Mouse (Mus musculus): ENCODE measurements around the gene Zfp456. TPM values are rescaled to one million over a fixed set of nuclear protein-coding genes. Genes with fewer than 3 reads are reported as not detected.
"Not testable (repeated sequence)": the region's sequence is repeated elsewhere in the genome, so short reads cannot be mapped to it uniquely, and the experiment has no call there.

Gene Zfp456
- polyA plus RNA-seq (2016; fragmentation: Nextera tagmentation; extraction: Ambion mirVana), result 0.78 and 1.2 TPM in 2 replicates

GRCm38 (mm10) chr13:67375050-67375911 lies at the start of gene Zfp456, which contains the start of gene Gm28041:
Gene Zfp456 (minus strand): TSS chr13:67375810.
Gene Gm28041 (minus strand): TSS chr13:67375733.
- 18% methylated on average over 13 of the region's 15 CpGs for WGBS
- H3K27me3 ChIP-seq (ENCODE audit: low read depth, poor library complexity, severe bottlenecking); H3K9me3 ChIP-seq (replicated peaks); H3K36me3 ChIP-seq; H3K4me1 ChIP-seq: not testable (repeated sequence)
- DNase-seq (ENCODE audit: low spot score), result peak; percentile 56
- Histone ChIP-seq H3K4me3 (peak within 1 kb of the TSS; percentile 48), H3K27ac (peak within 1 kb of the TSS; percentile 32; the same call in 1 of the 2 replicates)

DNA sequence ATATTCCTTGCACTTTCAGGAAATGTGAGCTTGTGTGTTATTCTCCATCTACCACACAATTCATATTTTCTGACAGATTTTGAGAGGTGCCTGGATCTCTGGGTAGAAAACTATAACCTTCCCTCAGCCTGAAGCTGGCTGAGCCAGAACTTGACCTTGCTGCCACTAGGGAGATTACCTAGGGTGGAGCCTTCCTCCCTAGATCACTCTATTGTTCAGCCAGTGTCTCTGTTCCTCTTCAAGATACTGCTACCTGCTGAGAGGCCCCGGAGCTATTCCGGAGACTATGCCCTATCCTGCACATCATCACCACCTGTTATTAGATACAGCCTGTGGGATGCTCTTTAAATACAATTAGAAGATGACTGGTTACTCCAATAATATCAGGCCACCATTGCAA lies 46.9 kb upstream of the Zfp456 start:
- peaks cover 10% of the 10 kb centered on the region for H3K4me1 ChIP-seq
- H3K27me3 ChIP-seq (ENCODE audit: low read depth, poor library complexity, severe bottlenecking); H3K9me3 ChIP-seq (replicated peaks); H3K4me3 ChIP-seq; H3K36me3 ChIP-seq; H3K27ac ChIP-seq; DNase-seq (ENCODE audit: low spot score): not testable (repeated sequence)
- 88% methylated on average over 2 of the region's 2 CpGs for WGBS

DNA sequence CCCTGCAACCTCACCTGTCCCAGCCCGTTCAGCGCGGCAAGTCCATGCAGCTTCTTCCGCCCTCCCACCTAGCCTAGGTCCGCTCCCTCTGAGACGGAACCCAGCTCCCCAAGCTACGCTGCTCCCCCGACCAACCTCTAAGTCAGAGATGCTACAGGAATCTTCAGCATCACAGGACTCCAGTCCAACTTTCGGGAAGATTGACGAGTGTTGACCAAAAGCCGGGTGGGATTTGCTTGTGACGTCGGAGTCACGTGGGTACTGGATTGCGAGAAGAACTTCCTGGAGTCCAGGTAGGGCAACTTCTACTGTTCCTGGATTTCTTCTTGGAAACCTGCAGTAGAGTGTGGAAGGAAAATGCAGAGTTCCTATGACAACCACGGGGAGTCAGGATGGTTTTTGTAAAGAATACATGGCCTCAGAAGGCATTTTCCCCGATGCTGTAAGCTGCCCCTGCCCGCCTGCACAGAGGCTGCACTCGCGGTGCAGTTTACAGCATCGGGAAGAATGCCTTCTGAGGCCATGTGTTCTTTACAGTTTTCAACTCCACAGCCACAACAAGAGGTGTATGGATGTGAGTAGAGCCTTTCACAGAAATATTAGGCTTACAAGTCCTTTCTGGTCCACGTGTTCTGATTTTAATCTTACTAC lies 45.7 kb upstream of the Zfp456 start, which contains the start of gene Zfp459:
TSS of gene Zfp459 (minus strand) at position 212 of the 651 bp plus-strand sequence.
- 2% methylated on average over 22 of the region's 22 CpGs for WGBS
- peak within 1 kb of the TSS; percentile 78 for H3K27ac ChIP-seq
- no peaks in the 10 kb centered on the region for H3K27me3 ChIP-seq (ENCODE audit: low read depth, poor library complexity, severe bottlenecking)
- H3K4me3 ChIP-seq, result peak within 1 kb of the TSS; percentile 75
- no peaks in the 10 kb centered on the region for H3K9me3 ChIP-seq (replicated peaks)
- peak; percentile 80 for DNase-seq (ENCODE audit: low spot score)
- H3K36me3 ChIP-seq, result no peaks in the 10 kb centered on the region
- H3K4me1 ChIP-seq, result peaks cover 10% of the 10 kb centered on the region

GRCm38 (mm10) chr13:67420558-67421206 lies 45.1 kb upstream of the Zfp456 start:
- H3K4me3 ChIP-seq, result peak overlapping the region; percentile 75
- peaks cover 10% of the 10 kb centered on the region for H3K4me1 ChIP-seq
- peak overlapping the region; percentile 78 for H3K27ac ChIP-seq
- DNase-seq (ENCODE audit: low spot score), result no peak
- no peaks in the 10 kb centered on the region for H3K9me3 ChIP-seq (replicated peaks)
- H3K27me3 ChIP-seq (ENCODE audit: low read depth, poor library complexity, severe bottlenecking), result no peaks in the 10 kb centered on the region
- H3K36me3 ChIP-seq, result no peaks in the 10 kb centered on the region
- WGBS, result 34% methylated on average over 11 of the region's 11 CpGs

DNA sequence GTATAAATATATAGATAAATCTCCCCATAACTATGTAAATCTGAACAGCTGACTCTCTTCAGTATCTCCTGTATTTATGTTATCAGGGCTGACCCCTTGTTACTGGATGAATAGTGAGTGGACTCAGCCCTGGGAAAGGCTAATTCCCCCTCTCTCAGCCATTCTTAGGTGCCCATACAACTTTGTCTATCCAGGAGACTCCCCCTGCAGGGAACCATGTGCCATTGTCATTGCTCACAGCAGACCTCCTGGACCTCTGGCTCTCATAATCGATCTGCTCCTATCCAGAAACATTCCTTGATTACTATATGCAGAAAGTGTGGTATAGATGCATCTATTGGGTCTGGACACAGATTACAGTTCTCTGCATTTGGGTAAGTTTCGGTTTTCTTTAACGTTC lies 41.2 kb upstream of the Zfp456 start:
- DNase-seq (ENCODE audit: low spot score), result no peak
- WGBS, result 89% methylated on average over 3 of the region's 3 CpGs

DNA sequence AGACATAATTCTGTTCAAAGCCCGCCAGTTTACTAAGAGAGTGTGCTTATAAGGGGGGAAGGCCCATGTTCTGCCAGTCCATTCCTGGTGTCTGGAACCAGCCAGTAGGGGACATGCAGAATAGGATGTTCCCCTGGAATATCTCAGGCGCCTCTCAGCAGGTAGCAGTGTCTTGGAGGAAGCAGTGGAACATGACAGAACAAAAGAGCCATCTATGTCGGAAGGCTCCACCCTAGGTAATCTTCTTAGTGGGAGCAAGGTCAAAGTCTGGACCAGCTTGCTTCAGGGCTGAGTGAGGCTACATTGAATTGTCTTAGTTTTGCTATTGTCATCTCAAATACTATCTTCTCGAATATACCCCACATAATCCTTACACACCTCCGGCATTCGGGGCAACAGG lies 40.1 kb upstream of the Zfp456 start:
- Histone ChIP-seq H3K9me3 (replicated peaks) (no peaks in the 10 kb centered on the region), H3K4me3 (no peak overlapping the region), H3K4me1 (peaks cover 3% of the 10 kb centered on the region; the same call in 1 of the 2 replicates), H3K27me3 (ENCODE audit: low read depth, poor library complexity, severe bottlenecking) (no peaks in the 10 kb centered on the region), H3K36me3 (no peaks in the 10 kb centered on the region), H3K27ac (no peak overlapping the region)
- 92% methylated on average over 6 of the region's 6 CpGs for WGBS
- no peak for DNase-seq (ENCODE audit: low spot score)

More for the DNA sequence above, 41.2 kb upstream of the Zfp456 start:
- H3K27me3 ChIP-seq (ENCODE audit: low read depth, poor library complexity, severe bottlenecking), result no peaks in the 10 kb centered on the region
- H3K36me3 ChIP-seq, result no peaks in the 10 kb centered on the region
- no peak overlapping the region for H3K27ac ChIP-seq
- no peak overlapping the region for H3K4me3 ChIP-seq
- H3K4me1 ChIP-seq, result peaks cover 10% of the 10 kb centered on the region
- no peaks in the 10 kb centered on the region for H3K9me3 ChIP-seq (replicated peaks)

DNA sequence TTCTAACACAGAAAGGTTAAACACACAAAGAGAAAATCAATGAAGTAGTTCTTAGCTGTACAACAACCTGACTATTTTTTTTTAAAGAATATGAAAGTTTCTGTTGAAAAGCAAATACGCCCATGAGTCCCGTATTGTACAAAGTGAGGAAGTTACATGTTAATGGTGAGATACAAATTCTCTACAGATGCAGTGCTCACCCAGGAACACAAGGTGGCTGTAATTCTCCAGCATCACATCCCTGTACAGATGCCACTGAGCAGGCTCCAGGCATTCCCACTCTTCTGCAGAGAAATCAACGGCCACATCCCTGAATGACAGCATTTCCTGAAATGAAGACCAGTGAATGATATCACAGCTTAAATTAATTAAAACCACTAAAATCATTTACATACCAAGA lies 38.0 kb upstream of the Zfp456 start:
- H3K4me3 ChIP-seq; DNase-seq (ENCODE audit: low spot score); H3K9me3 ChIP-seq (replicated peaks); H3K27ac ChIP-seq; H3K36me3 ChIP-seq; H3K27me3 ChIP-seq (ENCODE audit: low read depth, poor library complexity, severe bottlenecking); H3K4me1 ChIP-seq: not testable (repeated sequence)
- 85% methylated on average over 3 of the region's 3 CpGs for WGBS

GRCm38 (mm10) chr13:67399183-67399903 lies 23.7 kb upstream of the Zfp456 start, which contains the start of gene Zfp429:
Gene Zfp429 (minus strand): TSS chr13:67399819.
- H3K27ac ChIP-seq, result peak within 1 kb of the TSS; percentile 48; the same call in 1 of the 2 replicates

DNA sequence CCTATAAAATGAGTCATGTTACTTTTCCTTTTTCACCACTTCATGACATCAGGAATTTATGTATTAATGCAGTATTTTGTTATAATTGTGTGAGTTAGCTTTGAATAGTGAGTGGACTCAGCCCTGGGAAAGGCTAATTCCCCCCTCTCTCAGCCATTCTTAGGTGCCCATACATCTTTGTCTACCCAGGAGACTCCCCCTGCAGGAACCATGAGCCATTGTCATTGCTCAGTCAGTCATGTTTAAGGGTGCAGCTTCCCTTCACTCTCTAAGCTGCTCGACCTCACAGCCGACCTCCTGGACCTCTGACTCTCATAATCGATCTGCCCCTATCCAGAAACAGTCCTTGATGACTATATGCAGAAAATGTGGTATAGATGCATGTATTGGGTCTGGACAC lies 645 bp upstream of the Zfp456 start:
- H3K27me3 ChIP-seq (ENCODE audit: low read depth, poor library complexity, severe bottlenecking); H3K4me3 ChIP-seq; H3K27ac ChIP-seq; H3K36me3 ChIP-seq; H3K4me1 ChIP-seq; H3K9me3 ChIP-seq (replicated peaks); DNase-seq (ENCODE audit: low spot score): not testable (repeated sequence)
- 82% methylated on average over 3 of the region's 3 CpGs for WGBS

More at GRCm38 (mm10) chr13:67399183-67399903, 23.7 kb upstream of the Zfp456 start, which contains the start of gene Zfp429:
- H3K4me1 ChIP-seq; H3K36me3 ChIP-seq; H3K27me3 ChIP-seq (ENCODE audit: low read depth, poor library complexity, severe bottlenecking); H3K9me3 ChIP-seq (replicated peaks): not testable (repeated sequence)
- peak; percentile 66 for DNase-seq (ENCODE audit: low spot score)
- 5% methylated on average over 16 of the region's 16 CpGs for WGBS
- peak within 1 kb of the TSS; percentile 62 for H3K4me3 ChIP-seq

- no peaks in the 10 kb centered on the region; the same call in 1 of the 2 replicates for H3K4me1 ChIP-seq
- peak within 1 kb of the TSS; percentile 73 for H3K4me3 ChIP-seq
- no peaks in the 10 kb centered on the region for H3K36me3 ChIP-seq
- under 1% methylated on average over 15 of the region's 15 CpGs for WGBS
- DNase-seq (ENCODE audit: low spot score), result peak; percentile 82
- H3K9me3 ChIP-seq (replicated peaks), result no peaks in the 10 kb centered on the region
- no peaks in the 10 kb centered on the region for H3K27me3 ChIP-seq (ENCODE audit: low read depth, poor library complexity, severe bottlenecking)
- H3K27ac ChIP-seq, result peak within 1 kb of the TSS; percentile 85
These were observed 15.4 kb downstream of the Zfp456 start, which contains the start of the genes Gm28044 and Zfp953 for GRCm38 (mm10) chr13:67360131-67360744. Gene Gm28044 (minus strand): TSS chr13:67360536. Gene Zfp953 (minus strand): TSS chr13:67360605.

DNA sequence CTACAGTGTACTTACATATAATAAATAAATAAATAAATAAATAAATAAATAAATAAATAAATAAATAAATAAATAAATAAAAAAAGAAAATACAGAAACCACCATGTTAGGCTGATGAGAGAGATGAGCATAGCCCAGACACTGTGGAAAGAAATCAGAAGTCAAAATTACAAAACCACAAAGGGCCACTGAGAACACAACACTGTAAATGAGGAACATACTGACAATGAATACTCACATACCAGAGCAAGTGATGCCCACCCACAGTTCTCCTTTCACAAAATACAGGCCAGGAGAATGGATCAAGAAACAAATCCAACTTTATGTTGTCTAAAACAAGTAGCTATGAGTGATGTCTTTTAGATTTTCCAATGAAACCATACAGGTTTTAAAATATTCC lies 23.8 kb downstream of the Zfp456 start:
- H3K4me3 ChIP-seq, result no peak overlapping the region
- H3K4me1 ChIP-seq, result no peaks in the 10 kb centered on the region
- no peak overlapping the region for H3K27ac ChIP-seq
- H3K9me3 ChIP-seq (replicated peaks), result no peaks in the 10 kb centered on the region
- H3K27me3 ChIP-seq (ENCODE audit: low read depth, poor library complexity, severe bottlenecking), result no peaks in the 10 kb centered on the region
- no peak for DNase-seq (ENCODE audit: low spot score)
- H3K36me3 ChIP-seq, result no peaks in the 10 kb centered on the region

DNA sequence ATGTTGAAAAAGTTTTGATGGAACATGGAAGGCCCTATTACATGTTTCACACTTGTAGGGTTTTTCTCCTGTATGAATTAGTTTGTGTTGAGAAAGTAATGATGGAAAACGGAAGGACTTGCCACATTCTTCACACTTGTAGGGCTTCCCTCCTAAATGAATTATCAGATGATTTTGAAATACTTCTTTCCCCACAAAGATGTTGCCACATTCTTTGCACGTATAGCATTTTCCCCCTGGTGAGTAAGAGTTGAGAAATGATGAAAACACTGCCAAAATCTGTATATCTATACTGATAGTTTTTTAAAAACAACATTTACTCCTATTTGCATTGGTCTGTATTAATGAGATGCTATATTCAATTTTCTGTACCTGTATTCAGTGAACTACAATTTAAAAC lies 32.2 kb downstream of the Zfp456 start:
- Histone ChIP-seq H3K9me3 (replicated peaks) (no peaks in the 10 kb centered on the region), H3K27me3 (ENCODE audit: low read depth, poor library complexity, severe bottlenecking) (no peaks in the 10 kb centered on the region), H3K36me3 (no peaks in the 10 kb centered on the region), H3K4me3 (no peak overlapping the region), H3K4me1 (no peaks in the 10 kb centered on the region), H3K27ac (no peak overlapping the region)
- no peak for DNase-seq (ENCODE audit: low spot score)
- 89% methylated on average over 2 of the region's 2 CpGs for WGBS

Measured in limb, embryonic 10.5 days (tissue).